Mouse (Mus musculus): Measurements from ENCODE around the gene Hist1h3b. TPM values are rescaled to one million over a fixed set of nuclear protein-coding genes. Genes with fewer than 3 reads are reported as not detected.

Gene Hist1h3b
- polyA plus RNA-seq, 1 experiment, result 6.3 TPM

DNA sequence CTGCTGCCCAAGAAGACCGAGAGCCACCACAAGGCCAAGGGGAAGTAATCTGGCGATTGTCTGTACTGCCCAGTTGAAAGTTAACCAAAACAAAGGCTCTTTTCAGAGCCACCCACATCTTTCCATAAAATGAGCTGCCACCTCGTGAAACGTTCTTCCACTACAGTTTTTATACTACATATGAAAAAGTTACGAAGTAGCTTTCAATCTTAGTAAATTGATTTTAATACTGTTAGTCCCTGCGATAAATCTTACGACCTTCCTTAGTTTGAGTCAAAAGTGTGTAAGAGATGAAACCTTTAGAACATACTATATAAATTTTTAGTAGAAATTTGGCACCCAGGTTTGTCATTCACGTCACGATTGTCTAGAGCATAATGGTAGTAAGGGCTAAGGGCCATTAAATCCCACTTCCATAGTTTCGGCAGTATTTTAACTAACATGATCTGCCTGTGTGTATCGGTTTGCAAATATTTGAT is 550 bp upstream of the Hist1h3b start:
- H3K4me3 ChIP-seq (ENCODE audit: insufficient read depth, low read length), result peak overlapping the region; percentile 36
- peaks cover 6% of the 10 kb centered on the region for H3K4me1 ChIP-seq (ENCODE audit: control insufficient read depth, insufficient read depth, low read length)
- H3K27ac ChIP-seq (ENCODE audit: insufficient read depth, low read length), result peak overlapping the region; percentile 87
- TF ChIP-seq CTCF (IDR thresholded peaks at IDR 0.05; ENCODE audit: borderline replicate concordance, insufficient read depth, low read length) (no peak), POLR2A (IDR thresholded peaks at IDR 0.05; ENCODE audit: low read depth, low read length) (no peak; the same call in 1 of the 2 replicates)

DNA sequence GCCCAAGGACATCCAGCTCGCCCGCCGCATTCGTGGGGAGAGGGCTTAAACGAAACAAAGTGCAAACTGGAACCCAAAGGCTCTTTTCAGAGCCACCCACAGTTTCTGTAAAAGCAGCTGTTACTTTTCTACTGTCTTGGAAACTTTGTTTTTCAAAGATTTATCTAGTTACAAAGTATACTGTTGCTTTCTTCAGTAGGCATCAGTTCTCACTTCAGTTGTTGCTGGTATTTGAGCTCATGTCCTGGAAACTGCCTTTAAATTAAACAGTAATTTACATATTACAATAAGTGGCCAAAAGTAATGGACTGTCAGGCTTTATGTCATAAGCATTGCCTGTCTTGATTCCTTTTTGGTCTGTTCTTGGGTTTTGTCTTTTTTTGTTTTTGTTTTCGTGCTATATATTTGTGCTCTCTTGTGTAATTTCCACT is 690 bp downstream of the Hist1h3b start:
- peak overlapping the region; percentile 69 for H3K27ac ChIP-seq (ENCODE audit: insufficient read depth, low read length)
- TF ChIP-seq POLR2A (IDR thresholded peaks at IDR 0.05; ENCODE audit: low read depth, low read length), result no peak
- TF ChIP-seq CTCF (IDR thresholded peaks at IDR 0.05; ENCODE audit: borderline replicate concordance, insufficient read depth, low read length), result no peak
- H3K4me3 ChIP-seq (ENCODE audit: insufficient read depth, low read length), result peak overlapping the region; percentile 37
- H3K4me1 ChIP-seq (ENCODE audit: control insufficient read depth, insufficient read depth, low read length), result peaks cover 6% of the 10 kb centered on the region

DNA sequence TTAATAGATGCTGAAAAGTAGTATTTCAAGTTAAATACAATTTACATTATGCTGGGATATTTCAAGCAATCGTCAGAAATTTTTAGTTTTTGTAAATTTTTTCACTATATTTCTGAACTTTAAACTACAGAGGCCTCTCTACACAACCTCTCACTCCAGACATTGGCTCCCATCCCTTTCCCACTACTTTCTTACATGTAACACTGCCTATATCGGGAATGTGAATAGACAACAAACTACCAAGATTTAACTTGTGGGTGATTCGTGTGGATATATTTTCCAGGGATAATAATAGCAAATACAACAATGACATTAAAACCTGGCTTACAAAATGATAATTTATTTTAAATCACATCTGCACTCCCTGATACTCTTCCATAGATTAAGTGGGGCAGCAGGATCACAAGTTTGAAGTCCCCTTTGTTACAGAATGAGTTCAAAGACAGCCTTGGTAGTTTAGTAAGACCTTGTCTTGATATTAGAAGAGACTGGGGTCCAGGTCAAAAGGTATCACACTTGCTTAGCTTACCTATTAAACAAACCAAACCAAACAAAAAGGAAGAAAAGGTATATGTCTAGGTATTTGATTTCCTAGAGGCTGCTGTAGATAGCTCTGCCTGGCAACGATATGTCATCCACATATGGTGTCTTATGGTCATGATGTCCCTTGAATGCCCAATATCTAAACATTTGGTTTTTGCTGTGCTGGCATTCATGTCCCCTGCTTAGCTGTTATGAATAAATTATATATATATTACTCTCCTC is 1.4 kb downstream of the Hist1h3b start:
- no peak for TF ChIP-seq CTCF (IDR thresholded peaks at IDR 0.05; ENCODE audit: borderline replicate concordance, insufficient read depth, low read length)
- TF ChIP-seq POLR2A (IDR thresholded peaks at IDR 0.05; ENCODE audit: low read depth, low read length), result no peak
- no peak overlapping the region for H3K4me3 ChIP-seq (ENCODE audit: insufficient read depth, low read length)
- H3K4me1 ChIP-seq (ENCODE audit: control insufficient read depth, insufficient read depth, low read length), result peaks cover 6% of the 10 kb centered on the region
- H3K27ac ChIP-seq (ENCODE audit: insufficient read depth, low read length), result no peak overlapping the region

DNA sequence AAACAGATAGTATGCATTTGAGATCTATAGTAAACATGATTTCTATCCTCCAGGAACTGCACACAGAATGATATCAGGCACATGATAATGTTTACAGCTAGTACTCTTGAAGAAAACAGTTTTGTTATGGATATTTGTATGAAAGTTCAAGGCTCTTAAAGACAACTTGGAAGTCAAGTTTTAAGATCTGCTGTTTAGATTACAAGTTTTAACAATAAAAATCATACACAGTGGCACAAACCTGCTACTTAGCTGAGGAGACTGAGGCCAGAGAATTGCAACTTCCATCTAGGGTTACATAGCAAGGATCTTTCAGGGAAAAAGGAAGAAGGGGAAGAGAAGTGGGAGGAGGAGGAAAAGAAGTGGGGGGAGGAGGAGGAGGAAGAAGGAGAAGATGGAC is 2.9 kb downstream of the Hist1h3b start:
- H3K27ac ChIP-seq (ENCODE audit: insufficient read depth, low read length), result no peak overlapping the region
- H3K4me3 ChIP-seq (ENCODE audit: insufficient read depth, low read length), result no peak overlapping the region
- TF ChIP-seq POLR2A (IDR thresholded peaks at IDR 0.05; ENCODE audit: low read depth, low read length), result no peak
- TF ChIP-seq CTCF (IDR thresholded peaks at IDR 0.05; ENCODE audit: borderline replicate concordance, insufficient read depth, low read length), result no peak
- peaks cover under 1% of the 10 kb centered on the region; the same call in 1 of the 2 replicates for H3K4me1 ChIP-seq (ENCODE audit: control insufficient read depth, insufficient read depth, low read length)

DNA sequence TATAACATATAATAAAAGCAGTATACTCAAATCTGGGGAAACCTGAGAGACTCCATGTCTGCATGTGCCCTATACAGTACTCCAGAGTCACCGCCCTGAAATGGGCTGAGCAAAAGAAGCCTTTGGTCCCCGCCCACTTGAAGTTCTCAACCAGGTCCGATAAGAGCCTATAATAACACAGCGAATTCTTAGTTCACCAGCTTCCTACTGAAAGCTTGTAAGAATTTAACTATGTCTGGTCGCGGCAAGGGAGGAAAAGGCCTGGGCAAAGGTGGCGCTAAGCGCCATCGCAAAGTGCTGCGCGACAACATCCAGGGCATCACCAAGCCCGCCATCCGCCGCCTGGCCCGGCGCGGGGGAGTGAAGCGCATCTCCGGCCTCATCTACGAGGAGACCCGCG is 4.7 kb downstream of the Hist1h3b start, which contains the start of gene Hist1h4b:
Gene Hist1h4b, plus strand, starts transcription at position 224 of the 400 bp plus-strand sequence.
- Histone ChIP-seq H3K27ac (ENCODE audit: insufficient read depth, low read length) (peak within 1 kb of the TSS; percentile 82), H3K4me3 (ENCODE audit: insufficient read depth, low read length) (peak within 1 kb of the TSS; percentile 34), H3K4me1 (ENCODE audit: control insufficient read depth, insufficient read depth, low read length) (no peaks in the 10 kb centered on the region)
- no peak for TF ChIP-seq CTCF (IDR thresholded peaks at IDR 0.05; ENCODE audit: borderline replicate concordance, insufficient read depth, low read length)
- peak; percentile 97 for TF ChIP-seq POLR2A (IDR thresholded peaks at IDR 0.05; ENCODE audit: low read depth, low read length)

DNA sequence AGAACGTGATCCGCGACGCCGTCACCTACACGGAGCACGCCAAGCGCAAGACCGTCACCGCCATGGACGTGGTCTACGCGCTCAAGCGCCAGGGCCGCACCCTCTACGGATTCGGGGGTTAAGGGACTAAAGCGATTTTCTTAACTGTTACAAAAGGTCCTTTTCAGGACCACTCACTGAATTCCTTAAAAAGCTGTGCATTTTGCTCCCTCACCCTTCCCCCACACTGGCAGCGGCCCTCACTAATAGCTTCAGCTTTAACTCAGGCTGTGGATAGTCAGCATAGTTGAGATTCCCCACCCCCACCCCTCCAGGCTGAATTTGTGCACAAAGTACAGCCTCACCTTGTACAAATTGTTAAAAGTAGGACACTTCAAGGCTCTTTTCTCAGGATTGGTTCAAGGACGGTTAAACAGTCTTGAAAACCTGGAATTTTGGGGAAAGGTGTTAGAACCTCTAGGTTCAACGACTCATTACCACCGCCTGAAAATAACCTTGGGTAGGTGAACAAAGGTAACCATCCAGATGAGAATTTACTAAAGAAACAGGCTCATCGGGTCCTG is 5.2 kb downstream of the Hist1h3b start:
- H3K27ac ChIP-seq (ENCODE audit: insufficient read depth, low read length), result peak overlapping the region; percentile 82
- no peaks in the 10 kb centered on the region for H3K4me1 ChIP-seq (ENCODE audit: control insufficient read depth, insufficient read depth, low read length)
- TF ChIP-seq CTCF (IDR thresholded peaks at IDR 0.05; ENCODE audit: borderline replicate concordance, insufficient read depth, low read length) (no peak), POLR2A (IDR thresholded peaks at IDR 0.05; ENCODE audit: low read depth, low read length) (peak; percentile 72; the same call in 1 of the 2 replicates)
- H3K4me3 ChIP-seq (ENCODE audit: insufficient read depth, low read length), result peak overlapping the region; percentile 34

DNA sequence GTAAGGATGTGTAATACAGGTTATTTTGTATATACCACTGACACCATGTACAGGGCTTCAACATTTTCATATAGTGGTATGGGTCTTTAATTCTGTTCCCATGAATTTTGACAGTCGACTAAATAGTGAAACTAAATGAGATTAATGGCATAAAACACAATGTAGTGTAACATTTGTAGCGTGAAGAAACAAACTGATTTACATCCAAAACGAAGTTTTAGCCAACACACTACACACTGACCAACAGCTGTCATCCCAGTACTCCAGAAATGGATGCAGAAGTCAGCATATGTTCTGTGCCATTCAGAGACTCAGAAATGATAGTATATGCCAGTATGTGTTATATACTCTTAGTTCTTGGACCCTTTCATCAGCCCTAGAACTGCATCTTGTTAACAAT is 5.9 kb downstream of the Hist1h3b start:
- TF ChIP-seq CTCF (IDR thresholded peaks at IDR 0.05; ENCODE audit: borderline replicate concordance, insufficient read depth, low read length) (no peak), POLR2A (IDR thresholded peaks at IDR 0.05; ENCODE audit: low read depth, low read length) (0 out of 2 replicates have a peak, but pooled peaks have one; percentile 28)
- no peak overlapping the region for H3K27ac ChIP-seq (ENCODE audit: insufficient read depth, low read length)

DNA sequence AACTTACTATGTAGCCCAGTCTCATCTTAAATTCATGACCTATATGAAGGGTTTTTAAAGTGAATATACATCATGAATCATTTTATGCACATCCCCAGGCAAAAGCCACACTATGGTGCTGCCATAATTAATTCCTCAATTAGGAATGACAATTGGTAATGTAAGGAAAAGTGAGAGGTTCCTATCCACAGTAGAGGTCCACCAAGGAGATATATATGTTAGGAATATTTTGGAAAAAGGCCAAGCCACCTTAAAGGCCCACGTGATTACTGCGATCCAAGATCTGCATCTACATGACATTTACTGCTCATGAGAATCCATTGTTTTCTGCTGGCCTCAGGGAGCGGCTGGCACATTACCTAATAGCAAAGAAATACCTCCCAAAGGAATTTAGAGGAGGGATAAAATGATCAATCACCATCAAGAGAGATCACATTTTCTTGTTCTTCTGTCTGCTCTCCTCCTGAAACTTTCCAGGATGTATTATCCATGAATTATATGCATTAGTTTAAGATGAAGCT is 7.2 kb downstream of the Hist1h3b start:
- H3K27ac ChIP-seq (ENCODE audit: insufficient read depth, low read length), result no peak overlapping the region
- TF ChIP-seq POLR2A (IDR thresholded peaks at IDR 0.05; ENCODE audit: low read depth, low read length) (no peak), CTCF (IDR thresholded peaks at IDR 0.05; ENCODE audit: borderline replicate concordance, insufficient read depth, low read length) (no peak)
- no peak overlapping the region for H3K4me3 ChIP-seq (ENCODE audit: insufficient read depth, low read length)
- no peaks in the 10 kb centered on the region for H3K4me1 ChIP-seq (ENCODE audit: control insufficient read depth, insufficient read depth, low read length)

More for the DNA sequence above, 5.9 kb downstream of the Hist1h3b start:
- no peaks in the 10 kb centered on the region for H3K4me1 ChIP-seq (ENCODE audit: control insufficient read depth, insufficient read depth, low read length)
- H3K4me3 ChIP-seq (ENCODE audit: insufficient read depth, low read length), result no peak overlapping the region

DNA sequence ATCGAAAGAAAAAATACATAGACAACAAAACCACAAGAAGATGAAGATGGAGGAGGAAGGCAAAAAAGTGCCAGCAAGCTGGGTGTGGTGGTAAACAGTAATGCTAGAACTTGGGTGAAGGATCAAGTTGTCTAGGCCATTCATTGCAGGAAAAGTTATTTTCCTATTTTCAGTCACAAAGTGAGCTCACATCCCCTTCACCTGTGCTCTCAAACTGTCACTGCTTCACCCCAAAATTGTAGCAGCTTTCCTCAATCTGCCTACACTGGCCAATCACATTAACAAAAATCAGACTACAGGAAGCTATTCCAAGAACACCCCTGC is 7.8 kb downstream of the Hist1h3b start:
- Histone ChIP-seq H3K4me1 (ENCODE audit: control insufficient read depth, insufficient read depth, low read length) (no peaks in the 10 kb centered on the region), H3K4me3 (ENCODE audit: insufficient read depth, low read length) (peak overlapping the region; percentile 49; the same call in 1 of the 2 replicates), H3K27ac (ENCODE audit: insufficient read depth, low read length) (peak overlapping the region; percentile 87)
- TF ChIP-seq POLR2A (IDR thresholded peaks at IDR 0.05; ENCODE audit: low read depth, low read length) (no peak; the same call in 1 of the 2 replicates), CTCF (IDR thresholded peaks at IDR 0.05; ENCODE audit: borderline replicate concordance, insufficient read depth, low read length) (no peak)

Data from embryonic fibroblast, embryonic 13.5 days (primary cell).